Mouse (Mus musculus) lung, postnatal 10 days (tissue): ENCODE data around the gene Teddm1a.

Experiments
- DNase-seq: peaks from one replicate; pipeline ENCODE4 v3.0.0; 2021

Gene Teddm1a

DNA sequence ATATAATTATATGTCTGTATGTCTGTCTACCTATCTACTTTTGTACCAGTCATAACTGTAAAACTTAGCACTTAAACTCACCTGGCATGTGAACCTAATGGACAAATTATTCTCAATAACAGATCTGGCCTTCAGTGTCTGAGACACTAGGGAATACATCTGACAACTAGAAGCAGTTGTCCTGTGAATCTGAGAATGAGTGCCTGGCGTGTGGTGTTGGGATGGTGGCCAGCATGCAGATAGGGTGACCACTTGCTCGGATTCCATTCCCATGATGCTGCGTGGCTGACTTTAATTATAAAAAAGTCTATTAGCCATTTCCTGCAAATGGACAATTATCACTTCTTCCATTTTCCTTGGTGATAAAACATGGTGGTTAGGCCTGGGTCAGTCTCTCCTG is 14.3 kb downstream of the Teddm1a start:
- DNase-seq: no peak

DNA sequence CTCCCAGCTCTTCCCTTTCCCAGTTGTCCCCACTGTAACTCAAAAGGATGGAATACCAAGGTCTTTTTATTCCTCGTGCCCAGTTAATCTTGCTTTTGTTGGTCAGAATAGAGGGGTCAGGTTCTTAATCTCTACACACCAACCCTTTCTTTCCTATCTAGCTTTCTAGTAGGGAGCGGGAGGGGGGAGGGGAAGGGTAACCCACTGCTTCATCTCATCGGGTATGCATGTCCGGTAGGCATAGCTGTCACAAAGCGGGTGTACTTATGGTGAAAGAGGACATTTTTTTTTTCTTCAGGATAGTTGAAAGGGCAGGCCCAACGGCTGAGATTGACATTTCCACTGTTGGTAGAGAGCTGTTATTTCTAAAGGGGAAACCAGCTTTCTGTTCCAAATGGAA is 16.7 kb downstream of the Teddm1a start:
- no peak for DNase-seq

DNA sequence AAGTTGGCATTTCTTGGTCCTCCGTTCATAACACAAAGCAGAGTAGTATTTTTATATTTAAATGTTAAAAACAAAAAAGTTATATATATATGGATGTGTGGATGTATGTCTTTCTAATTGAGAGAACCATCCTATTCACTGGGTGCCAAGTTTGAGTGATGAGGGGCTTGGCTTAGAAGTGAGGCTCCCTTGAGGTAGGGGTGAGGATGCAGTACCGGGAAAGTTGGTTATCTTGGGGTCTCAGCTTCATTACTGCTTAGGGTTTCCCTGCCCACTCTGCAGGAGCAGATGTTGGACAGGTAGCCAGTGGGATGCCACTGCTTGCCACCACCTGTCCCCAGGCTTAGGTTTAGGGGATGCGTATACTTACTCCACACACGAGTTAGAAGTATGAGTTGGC is 17.2 kb downstream of the Teddm1a start:
- DNase-seq: no peak

DNA sequence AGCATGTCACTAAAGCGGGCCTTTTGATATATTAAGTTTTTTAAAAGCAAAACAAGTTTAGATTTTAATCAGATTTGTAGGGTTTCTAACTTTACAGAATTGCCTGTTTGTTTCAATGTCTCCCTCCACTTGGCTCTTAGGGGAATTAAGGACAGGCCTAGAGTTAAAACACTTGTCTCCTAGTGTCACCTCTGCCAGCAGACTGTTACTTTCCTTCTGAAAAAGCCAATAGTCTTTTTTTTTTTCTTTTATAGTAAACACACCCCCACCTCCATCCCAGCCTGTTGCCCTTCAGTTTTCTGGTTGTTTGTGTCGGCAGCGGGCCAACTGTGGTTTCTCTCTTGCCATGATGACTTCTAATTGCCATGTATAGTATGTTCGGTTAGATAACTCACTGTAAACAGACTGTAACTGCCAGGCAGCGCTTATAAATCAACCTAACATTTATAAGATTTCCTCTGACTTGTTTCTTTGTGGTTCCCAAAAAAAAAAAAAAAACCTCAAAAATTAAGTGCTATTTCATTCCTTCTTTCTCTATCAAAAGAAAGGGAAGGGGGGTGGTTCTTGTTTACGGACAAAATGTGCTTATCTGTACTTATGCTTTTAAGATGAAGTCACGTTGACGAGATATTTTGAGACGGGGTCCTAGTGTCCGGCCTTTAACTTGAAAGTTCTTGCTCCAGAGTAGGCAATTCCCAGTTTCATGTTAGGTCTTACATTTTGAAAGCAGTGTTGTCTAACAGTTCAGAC is 17.8 kb downstream of the Teddm1a start:
- peak; percentile 37 for DNase-seq

DNA sequence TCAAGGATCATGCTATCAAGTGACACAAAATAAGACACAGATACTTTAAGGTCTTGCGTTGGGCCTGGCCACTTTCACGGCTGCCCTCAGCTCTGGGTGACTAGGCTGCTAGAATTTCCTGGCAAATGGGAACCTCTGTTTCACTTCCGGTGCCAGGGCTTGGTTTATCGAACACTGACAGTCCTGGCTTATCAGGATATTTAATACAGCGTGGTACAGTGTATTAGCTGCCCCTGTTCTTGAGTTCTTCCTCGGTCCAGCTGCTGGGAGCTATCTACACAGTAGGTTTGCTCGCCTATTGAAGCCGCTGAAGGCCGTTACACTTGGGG is 18.4 kb downstream of the Teddm1a start:
- DNase-seq: no peak

DNA sequence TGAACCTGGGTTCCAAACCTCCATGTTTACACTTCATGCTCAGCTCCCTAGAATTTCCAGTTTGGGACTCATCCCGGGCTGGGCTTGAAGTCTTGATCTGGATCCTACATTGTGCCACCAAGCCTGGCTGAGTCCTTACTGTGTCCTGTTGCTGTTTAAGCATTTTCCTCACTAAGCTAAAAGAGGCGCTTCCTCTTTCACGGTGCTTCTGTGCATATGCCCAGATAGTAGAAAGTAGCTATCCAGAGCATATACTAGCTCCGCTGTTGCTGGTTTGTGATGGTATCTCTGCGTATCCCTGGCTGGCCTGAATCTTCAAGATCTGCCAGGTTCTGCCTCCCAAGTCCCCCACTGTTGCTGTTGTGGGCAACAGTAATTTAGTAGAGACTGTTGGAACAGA is 18.9 kb downstream of the Teddm1a start:
- no peak for DNase-seq

DNA sequence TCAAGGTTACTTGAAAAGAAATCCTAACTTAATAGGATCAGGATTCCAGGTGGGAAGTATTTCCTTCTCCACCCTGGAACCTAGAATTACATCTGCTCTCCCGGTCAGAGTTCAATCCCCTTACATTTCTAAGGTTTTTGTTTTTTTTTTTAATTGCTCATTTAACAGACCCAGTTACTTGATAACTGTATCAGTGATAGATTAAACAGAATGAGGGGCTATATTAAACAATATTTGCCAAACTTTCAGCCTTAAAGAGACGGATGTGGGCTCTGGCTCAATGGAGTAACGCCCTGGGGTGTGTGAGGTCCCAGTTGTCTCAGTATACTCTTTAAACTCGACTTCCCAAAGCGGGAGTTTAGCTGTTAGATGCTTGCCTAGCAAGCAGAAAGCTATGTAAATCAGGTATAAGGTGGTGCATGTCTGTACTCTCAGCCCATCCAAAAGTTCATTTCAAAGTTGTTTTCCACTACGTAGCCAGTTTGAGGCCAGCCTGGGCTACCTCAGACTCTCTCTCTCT is 19.8 kb downstream of the Teddm1a start:
- DNase-seq: no peak

DNA sequence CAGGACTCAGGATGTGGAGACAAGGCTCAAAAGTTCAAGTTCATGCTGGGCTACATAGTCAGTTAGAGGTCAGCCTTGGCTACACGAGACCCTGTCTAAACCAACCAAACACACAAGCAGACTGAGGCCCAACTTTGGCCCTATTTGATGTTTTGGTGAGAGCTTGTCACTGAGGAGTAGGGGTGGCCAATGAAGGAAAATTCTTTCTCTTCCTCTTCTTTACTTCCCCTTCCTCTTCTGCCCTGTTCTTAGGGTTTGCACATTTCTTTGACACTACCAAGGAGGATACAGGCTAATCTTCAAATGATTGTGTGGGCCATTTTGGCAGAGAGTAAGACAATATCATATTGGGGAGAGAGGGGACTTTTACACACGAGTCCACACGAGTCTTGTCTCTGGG is 22.3 kb downstream of the Teddm1a start:
- no peak for DNase-seq

DNA sequence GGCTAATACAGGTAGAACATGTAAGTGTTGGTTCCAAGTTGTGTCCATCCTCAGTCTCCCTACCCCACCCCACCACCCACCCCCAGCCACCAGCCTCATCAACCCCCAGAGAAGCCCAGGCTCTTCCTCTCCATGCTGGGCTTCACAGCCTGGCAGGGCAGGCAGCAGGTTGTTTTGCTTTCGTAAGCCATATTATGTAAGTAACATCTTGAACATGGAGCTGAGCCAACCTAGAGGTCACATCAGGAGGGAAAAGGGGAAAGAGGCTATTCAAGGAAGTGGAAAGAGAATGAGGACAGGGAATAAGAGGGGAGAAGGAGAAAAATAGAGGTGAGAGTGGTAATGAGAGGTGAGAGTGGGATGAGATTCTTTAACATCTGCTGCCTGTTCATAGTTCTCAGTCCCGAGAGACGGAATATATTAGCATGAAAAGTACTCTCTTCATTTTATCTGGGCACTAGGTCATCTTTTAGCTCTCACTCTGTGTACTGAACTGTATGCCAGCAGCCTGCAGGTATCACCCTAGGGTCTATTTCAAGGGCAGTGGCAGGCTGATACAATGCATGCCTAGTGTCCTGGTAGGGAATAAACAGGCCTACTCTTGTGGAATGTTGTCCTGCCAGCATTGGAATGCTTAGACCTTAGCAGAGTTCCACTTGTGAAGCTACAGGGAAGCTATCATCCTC is 27.1 kb downstream of the Teddm1a start:
- DNase-seq: peak; percentile 42

DNA sequence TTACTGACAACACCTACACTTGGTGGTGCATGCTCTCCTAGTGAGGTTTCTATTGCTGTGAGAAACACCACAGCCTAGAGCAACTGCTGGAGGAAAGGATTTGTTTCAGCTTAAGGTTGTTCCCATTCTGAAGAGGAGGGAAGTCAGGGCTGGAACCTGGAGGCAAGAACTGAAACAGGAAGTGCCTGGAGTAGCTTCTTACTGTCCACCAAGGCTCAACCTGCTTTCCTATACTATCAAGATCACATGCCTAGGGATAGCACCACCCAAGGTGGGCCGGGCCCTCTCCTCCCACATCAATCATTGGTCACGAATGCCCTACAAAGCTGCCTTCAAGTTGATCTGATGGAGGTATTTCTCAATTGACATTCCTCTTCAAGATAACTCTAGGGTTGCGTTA is 30.1 kb downstream of the Teddm1a start:
- DNase-seq: no peak

DNA sequence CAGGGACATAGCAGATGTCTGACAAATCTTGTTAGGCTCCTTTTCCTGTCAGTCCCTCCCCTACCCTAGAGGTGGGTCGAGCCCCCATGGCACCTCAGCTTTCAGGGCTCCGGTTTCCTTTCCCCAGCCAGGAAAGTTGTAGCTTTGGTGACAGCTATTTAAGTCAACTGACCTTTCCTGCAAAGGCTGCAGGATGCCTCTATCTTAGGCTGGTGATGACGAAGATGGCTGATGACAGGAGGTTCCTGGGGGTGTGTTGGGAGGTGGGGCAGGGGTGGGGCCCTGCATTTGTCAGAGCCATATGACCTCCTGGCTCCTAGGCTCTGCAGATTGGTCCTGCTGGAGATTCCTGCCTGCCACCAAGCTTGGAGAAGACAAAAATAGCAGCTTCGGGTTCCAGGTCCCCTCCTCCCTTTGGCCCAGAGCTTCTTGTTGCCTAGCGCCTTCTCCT is 31.1 kb downstream of the Teddm1a start:
- peak; percentile 57 for DNase-seq

DNA sequence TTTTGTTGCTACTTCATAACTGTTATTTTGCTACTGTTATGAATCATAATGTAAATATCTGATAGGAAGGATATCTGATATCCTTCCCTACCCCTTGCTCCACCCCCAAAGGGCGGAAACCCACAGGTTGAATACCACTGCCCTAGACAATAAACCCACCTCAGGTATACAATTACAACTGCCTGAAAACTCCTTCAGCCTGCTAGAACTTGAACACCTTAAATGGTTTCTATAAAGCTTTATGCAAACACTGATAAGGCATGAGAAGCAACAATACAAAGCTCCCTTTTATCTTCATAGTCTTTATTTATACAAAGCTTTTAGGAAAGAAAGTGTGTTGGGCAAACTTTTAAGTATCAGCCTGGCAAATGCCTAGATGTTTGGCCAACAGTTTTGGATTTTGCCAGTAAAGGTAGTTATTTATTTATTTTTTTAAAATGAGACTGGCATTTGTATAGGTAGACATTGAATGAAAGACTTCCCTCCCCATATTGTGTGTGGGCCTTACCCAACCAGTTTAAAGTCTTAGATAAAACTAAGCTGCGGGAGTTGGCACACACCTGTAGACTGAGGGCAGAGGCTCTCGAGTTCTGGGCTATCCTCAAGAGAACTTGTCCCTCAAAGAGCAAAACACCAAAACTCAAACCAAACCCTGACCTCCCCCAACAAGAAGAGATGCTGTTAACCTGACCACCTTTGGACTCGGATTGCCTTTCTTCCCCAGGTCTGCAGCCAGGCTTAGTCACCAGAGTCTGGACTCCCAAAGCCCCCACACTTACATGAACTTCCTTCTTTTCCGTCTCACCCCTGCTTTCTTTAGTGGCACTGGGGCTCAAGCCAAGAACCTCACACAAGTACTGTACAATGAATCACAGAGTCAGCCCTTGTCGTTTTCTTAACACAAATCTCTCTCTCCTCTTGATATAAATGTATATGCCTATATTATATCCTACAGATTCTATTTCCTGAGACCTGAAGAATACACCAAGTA is 33.1 kb downstream of the Teddm1a start:
- DNase-seq: no peak

DNA sequence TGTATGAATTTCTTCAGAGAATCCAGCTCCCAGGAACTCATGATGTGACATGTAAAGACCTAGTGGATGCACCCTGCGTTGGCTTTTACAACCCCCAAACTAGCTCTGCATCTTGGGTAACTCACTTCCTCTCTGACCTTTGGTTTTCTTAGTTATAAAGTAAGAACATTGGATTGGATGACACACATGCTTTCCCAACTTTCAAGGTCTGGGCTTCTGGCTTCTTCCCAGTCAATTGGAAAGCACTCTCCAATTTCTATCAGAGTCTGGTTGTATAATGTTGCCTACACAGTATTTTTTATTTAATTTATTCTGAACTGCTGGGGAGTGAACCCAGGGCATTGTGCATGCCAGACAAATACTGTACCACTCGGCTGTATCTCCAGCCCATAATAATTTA is 38.9 kb downstream of the Teddm1a start:
- no peak for DNase-seq

DNA sequence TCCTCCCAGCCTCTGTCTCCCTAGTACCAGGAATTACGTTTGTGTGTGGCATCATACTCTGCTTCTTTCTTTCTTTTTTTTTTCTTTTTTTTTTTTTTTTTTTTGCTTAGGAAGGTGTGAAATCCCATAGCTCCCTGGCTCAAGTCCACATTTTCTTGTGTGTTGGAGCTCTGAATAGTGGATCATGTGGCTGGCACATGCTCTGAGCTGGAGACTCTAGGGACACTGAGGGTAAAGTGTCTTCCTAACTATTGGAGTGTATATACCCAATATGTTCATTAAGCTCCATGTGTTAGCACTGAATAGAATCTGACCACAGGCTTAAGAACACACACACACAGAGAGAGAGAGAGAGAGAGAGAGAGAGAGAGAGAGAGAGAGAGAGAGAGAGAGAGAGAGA is 42.2 kb downstream of the Teddm1a start:
- DNase-seq: no peak

DNA sequence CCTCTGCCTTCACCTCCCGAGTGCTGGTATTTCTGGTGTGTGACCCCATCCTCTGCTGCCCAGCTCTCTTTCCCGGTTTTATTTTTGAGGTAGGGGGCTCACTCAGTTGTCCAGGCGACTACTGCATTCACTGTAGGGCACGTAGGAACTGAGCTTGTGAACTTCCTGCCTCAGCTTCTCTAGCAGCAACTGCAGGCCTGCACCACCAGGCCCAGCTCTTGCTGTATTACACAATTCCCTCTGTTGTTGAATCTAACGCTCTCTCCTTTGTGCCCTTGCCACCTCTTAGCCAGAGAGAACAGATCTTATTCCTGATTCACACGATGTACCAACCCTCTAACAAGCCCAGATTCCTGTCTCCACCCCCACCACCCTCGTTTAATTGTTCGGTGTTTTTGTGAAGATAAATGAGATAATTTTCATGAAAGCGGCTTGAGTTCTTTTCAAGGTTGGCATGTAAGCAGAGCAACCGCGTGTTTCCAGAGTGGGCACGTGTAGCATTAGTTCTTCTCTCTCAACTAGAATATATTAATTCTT is 44.4 kb downstream of the Teddm1a start:
- no peak for DNase-seq

DNA sequence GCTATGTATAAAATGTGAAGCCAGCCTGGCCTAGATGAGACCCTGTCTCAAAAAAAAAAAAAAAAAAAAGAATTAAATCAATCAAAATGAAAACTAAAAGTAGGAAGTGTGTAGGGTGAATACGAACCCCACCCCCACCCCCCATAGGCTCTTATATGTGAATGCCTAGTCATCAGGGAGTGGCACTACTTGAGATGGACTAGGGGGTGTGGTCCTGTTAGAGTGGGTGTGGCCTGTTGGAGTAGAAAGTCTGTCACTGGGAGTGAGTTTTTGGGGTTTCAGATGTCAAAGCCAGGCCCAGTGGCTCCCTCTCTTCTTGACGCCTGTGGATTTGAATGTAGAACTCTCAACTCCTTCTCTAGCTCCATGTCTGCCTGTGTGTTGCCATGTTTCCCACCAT is 45.5 kb downstream of the Teddm1a start:
- DNase-seq: no peak

DNA sequence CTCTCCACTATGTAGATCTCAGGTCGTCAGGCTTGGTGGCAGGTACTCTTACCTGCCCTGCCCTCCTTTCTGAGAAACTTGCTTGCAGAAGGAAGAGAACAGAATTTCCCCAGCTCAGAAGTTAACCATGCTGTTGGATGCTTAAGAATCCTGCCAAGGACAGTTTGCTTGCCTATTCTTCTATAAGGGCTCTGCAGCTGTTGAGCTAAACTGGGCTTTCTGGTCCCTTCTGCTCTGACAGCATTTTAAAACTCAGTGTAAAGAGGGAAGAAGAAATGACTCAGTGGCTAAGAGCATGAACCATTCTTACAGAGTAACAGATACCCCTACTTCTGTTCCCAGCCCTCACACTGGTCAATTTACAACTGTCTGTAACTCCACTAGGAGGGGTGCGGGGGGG is 49.4 kb downstream of the Teddm1a start:
- no peak for DNase-seq
